Mouse (Mus musculus) midbrain, embryonic 14.5 days (tissue): ENCODE results near the gene Macrod1. TPM values are rescaled to one million over a fixed set of nuclear protein-coding genes. Genes with fewer than 3 reads are reported as not detected.

Experiments
- ATAC-seq: fragments of 200-750 bp; cut with Nextera tagmentation; 2 replicates; pipeline ENCODE4 v1.8.0; 2017; ENCODE audit warnings: moderate number of reproducible peaks, moderate library complexity; ENCODE audit not compliant: low FRiP score, low TSS enrichment
- DNase-seq: peaks from one replicate; pipeline ENCODE4 v3.0.0-alpha.2; 2015
- H3K27ac ChIP-seq: fragments of 300-500 bp; sonication (generic); replicated peaks from 2 replicates; pipeline ENCODE4 v1.5.1; 2014; ENCODE audit warnings: mild to moderate bottlenecking, low read depth, low read length, moderate library complexity
- H3K27me3 ChIP-seq: fragments of 300-500 bp; sonication (generic); 2 replicates; pipeline ENCODE4 v1.6.1; 2014; ENCODE audit warnings: low read length, control low read depth, mixed read lengths; ENCODE audit not compliant: control insufficient read depth, insufficient read depth
- H3K36me3 ChIP-seq: fragments of 300-500 bp; sonication (generic); 2 replicates; pipeline ENCODE4 v1.6.1; 2014; ENCODE audit warnings: low read length, control low read depth; ENCODE audit not compliant: control insufficient read depth, insufficient read depth
- H3K4me1 ChIP-seq: fragments of 300-500 bp; sonication (generic); 2 replicates; pipeline ENCODE4 v1.6.1; 2014; ENCODE audit warnings: mild to moderate bottlenecking, antibody characterized with exemption, low read length, control low read depth; ENCODE audit not compliant: control insufficient read depth, insufficient read depth
- H3K4me2 ChIP-seq: fragments of 300-500 bp; sonication (generic); 2 replicates; pipeline ENCODE4 v1.6.1; 2014; ENCODE audit warnings: mild to moderate bottlenecking, low read length, moderate library complexity
- H3K4me3 ChIP-seq: fragments of 300-500 bp; sonication (generic); replicated peaks from 2 replicates; pipeline ENCODE4 v1.5.1; 2014; ENCODE audit warnings: low read depth, low read length
- H3K9ac ChIP-seq: fragments of 300-500 bp; sonication (generic); replicated peaks from 2 replicates; pipeline ENCODE4 v1.6.1; 2014; ENCODE audit warnings: mild to moderate bottlenecking, low read length, moderate library complexity
- H3K9me3 ChIP-seq: fragments of 300-500 bp; sonication (generic); 2 replicates; pipeline ENCODE4 v1.6.1; 2016; ENCODE audit warnings: low read length, control low read depth, mixed read lengths; ENCODE audit not compliant: control insufficient read depth
- WGBS: fragments of 180-500 bp; shearing (Covaris S2); extraction: QIAGEN DNeasy Blood & Tissue Kit; methylation state at CpG from one replicate; pipeline ENCODE4 v1.1.7; 2014; 5-methylcytosine and 5-hydroxymethylcytosine counted together
- polyA plus RNA-seq: library from polyadenylated mRNA; unstranded; fragments of >200 nt; fragmentation: Nextera tagmentation; extraction: Ambion mirVana; gene quantifications from 2 replicates; pipeline ENCODE4 v1.2.1, GENCODE M21; 2014

Macrod1 gene
- polyA plus RNA-seq, 1 experiment from 2014 or later = 3.4 TPM

- H3K9me3 ChIP-seq = no peaks in the 10 kb centered on the region
- no peak overlapping the region for H3K4me2 ChIP-seq
- no peak for DNase-seq
- no peaks in the 10 kb centered on the region for H3K36me3 ChIP-seq
- H3K27me3 ChIP-seq = peaks cover 18% of the 10 kb centered on the region
- ATAC-seq = no peak
- H3K4me1 ChIP-seq = peaks cover 31% of the 10 kb centered on the region
- H3K27ac ChIP-seq = no peak overlapping the region
- H3K4me3 ChIP-seq = no peak overlapping the region
- WGBS = 9% methylated on average over 18 of the region's 18 CpGs
- 0 out of 2 replicates have a peak overlapping the region, but pooled peaks have one; percentile 12 for H3K9ac ChIP-seq
Observed at GRCm38 (mm10) chr19:7185715-7186291, 129.2 kb downstream of the Macrod1 start.

- Histone ChIP-seq H3K27ac (no peak overlapping the region), H3K4me2 (no peak overlapping the region), H3K9me3 (no peaks in the 10 kb centered on the region), H3K9ac (no peak overlapping the region), H3K4me3 (no peak overlapping the region), H3K36me3 (no peaks in the 10 kb centered on the region), H3K4me1 (peaks cover 26% of the 10 kb centered on the region), H3K27me3 (peaks cover 14% of the 10 kb centered on the region)
- DNase-seq (no peak), ATAC-seq (no peak)
- 60% methylated on average over 5 of the region's 5 CpGs for WGBS
Observed at GRCm38 (mm10) chr19:7187157-7187556, 130.5 kb downstream of the Macrod1 start.

- peaks cover 23% of the 10 kb centered on the region for H3K4me1 ChIP-seq
- H3K27ac ChIP-seq = no peak overlapping the region
- no peak overlapping the region for H3K4me2 ChIP-seq
- H3K27me3 ChIP-seq = peaks cover 14% of the 10 kb centered on the region
- no peak overlapping the region for H3K4me3 ChIP-seq
- no peak overlapping the region for H3K9ac ChIP-seq
- H3K9me3 ChIP-seq = no peaks in the 10 kb centered on the region
- H3K36me3 ChIP-seq = no peaks in the 10 kb centered on the region
- ATAC-seq (no peak), DNase-seq (no peak)
- WGBS = 79% methylated on average over 4 of the region's 4 CpGs
Observed at GRCm38 (mm10) chr19:7189026-7189425, 132.4 kb downstream of the Macrod1 start.

- ATAC-seq (no peak), DNase-seq (no peak)
- H3K36me3 ChIP-seq = no peaks in the 10 kb centered on the region
- H3K4me3 ChIP-seq = no peak overlapping the region
- no peak overlapping the region for H3K9ac ChIP-seq
- peaks cover 21% of the 10 kb centered on the region for H3K4me1 ChIP-seq
- 31% methylated on average over 5 of the region's 5 CpGs for WGBS
- no peak overlapping the region for H3K4me2 ChIP-seq
- no peaks in the 10 kb centered on the region for H3K9me3 ChIP-seq
- peaks cover 5% of the 10 kb centered on the region for H3K27me3 ChIP-seq
- no peak overlapping the region for H3K27ac ChIP-seq
Observed at GRCm38 (mm10) chr19:7190986-7191385, 134.4 kb downstream of the Macrod1 start.

GRCm38 (mm10) chr19:7191639-7192038 is 135.0 kb downstream of the Macrod1 start:
- Histone ChIP-seq H3K27ac (no peak overlapping the region), H3K9ac (no peak overlapping the region), H3K4me1 (peaks cover 16% of the 10 kb centered on the region), H3K27me3 (no peaks in the 10 kb centered on the region; the same call in 1 of the 2 replicates), H3K9me3 (no peaks in the 10 kb centered on the region), H3K36me3 (0 out of 2 replicates have a peak, but pooled peaks cover under 1% of the 10 kb centered on the region), H3K4me3 (no peak overlapping the region), H3K4me2 (no peak overlapping the region)
- DNase-seq (no peak), ATAC-seq (no peak)
- WGBS = 41% methylated on average over 6 of the region's 6 CpGs

- DNase-seq = peak; percentile 52
- Histone ChIP-seq H3K27ac (no peak overlapping the region), H3K4me3 (no peak overlapping the region), H3K4me1 (peaks cover 16% of the 10 kb centered on the region), H3K4me2 (no peak overlapping the region), H3K9ac (no peak overlapping the region), H3K9me3 (no peaks in the 10 kb centered on the region), H3K36me3 (peaks cover 7% of the 10 kb centered on the region; the same call in 1 of the 2 replicates), H3K27me3 (no peaks in the 10 kb centered on the region)
- ATAC-seq = no peak
- WGBS = 28% methylated on average over 2 of the region's 2 CpGs
Observed at GRCm38 (mm10) chr19:7192561-7192967, 136.0 kb downstream of the Macrod1 start.

- no peak overlapping the region for H3K4me2 ChIP-seq
- no peak overlapping the region for H3K27ac ChIP-seq
- H3K27me3 ChIP-seq = no peaks in the 10 kb centered on the region
- DNase-seq (peak; percentile 78), ATAC-seq (0 out of 2 replicates have a peak, but pooled peaks have one; percentile 11)
- H3K4me3 ChIP-seq = no peak overlapping the region
- no peak overlapping the region for H3K9ac ChIP-seq
- H3K36me3 ChIP-seq = peaks cover 42% of the 10 kb centered on the region
- H3K9me3 ChIP-seq = no peaks in the 10 kb centered on the region
- 12% methylated on average over 33 of the region's 33 CpGs for WGBS
- H3K4me1 ChIP-seq = peaks cover 11% of the 10 kb centered on the region
Observed at GRCm38 (mm10) chr19:7195900-7196728, 139.5 kb downstream of the Macrod1 start.

GRCm38 (mm10) chr19:7196741-7197270 is 140.2 kb downstream of the Macrod1 start:
- H3K27me3 ChIP-seq = no peaks in the 10 kb centered on the region
- ATAC-seq (no peak; the same call in 1 of the 2 replicates), DNase-seq (peak; percentile 23)
- H3K27ac ChIP-seq = no peak overlapping the region
- peaks cover 11% of the 10 kb centered on the region for H3K4me1 ChIP-seq
- no peak overlapping the region for H3K4me2 ChIP-seq
- H3K9me3 ChIP-seq = no peaks in the 10 kb centered on the region
- WGBS = 10% methylated on average over 17 of the region's 17 CpGs
- H3K9ac ChIP-seq = no peak overlapping the region
- H3K36me3 ChIP-seq = peaks cover 48% of the 10 kb centered on the region
- H3K4me3 ChIP-seq = no peak overlapping the region
